Mouse (Mus musculus) embryonic facial prominence, embryonic 13.5 days (tissue): ENCODE measurements at regions not wholly inside any gene's neighbourhood (a gene's known extent, or its start where the extent isn't known, plus 50 kb on each side); places are given as distances from the start of the nearest gene placed in this dataset.
A peak's percentile ranks its signal among the peaks of the same experiment; 100 is the strongest.

Source experiments
- ATAC-seq: fragments of 200-750 bp; cut with Nextera tagmentation; 2 replicates; pipeline ENCODE4 v1.8.0; 2017; ENCODE audit warnings: low read depth; ENCODE audit not compliant: insufficient number of reproducible peaks, insufficient read depth, low FRiP score, low TSS enrichment
- H3K27ac ChIP-seq: fragments of 300-500 bp; sonication (generic); 2 replicates; pipeline ENCODE4 v1.5.1; 2015; ENCODE audit warnings: moderate library complexity, mild to moderate bottlenecking, inconsistent platforms
- H3K27me3 ChIP-seq: fragments of 300-500 bp; sonication (generic); 2 replicates; pipeline ENCODE4 v1.6.1; 2015; ENCODE audit warnings: mild to moderate bottlenecking, inconsistent platforms
- H3K36me3 ChIP-seq: fragments of 300-500 bp; sonication (generic); 2 replicates; pipeline ENCODE4 v1.6.1; 2015; ENCODE audit warnings: mild to moderate bottlenecking, inconsistent platforms
- H3K4me1 ChIP-seq: fragments of 300-500 bp; sonication (generic); 2 replicates; pipeline ENCODE4 v1.6.1; 2015; ENCODE audit warnings: inconsistent platforms
- H3K4me2 ChIP-seq: fragments of 300-500 bp; sonication (generic); 2 replicates; pipeline ENCODE4 v1.6.1; 2015; ENCODE audit warnings: moderate library complexity, mild to moderate bottlenecking, inconsistent platforms
- H3K4me3 ChIP-seq: fragments of 300-500 bp; sonication (generic); 2 replicates; pipeline ENCODE4 v1.5.1; 2015; ENCODE audit warnings: mild to moderate bottlenecking, inconsistent platforms
- H3K9ac ChIP-seq: fragments of 300-500 bp; sonication (generic); 2 replicates; pipeline ENCODE4 v1.6.1; 2015; ENCODE audit warnings: mild to moderate bottlenecking, inconsistent platforms
- H3K9me3 ChIP-seq: fragments of 300-500 bp; sonication (generic); 2 replicates; pipeline ENCODE4 v1.6.1; 2016; ENCODE audit warnings: inconsistent platforms
- WGBS: fragments of 180-500 bp; shearing (Covaris S2); methylation state at CpG from one replicate; pipeline ENCODE4 v1.1.7; 2015; ENCODE audit warnings: mixed read lengths; 5-methylcytosine and 5-hydroxymethylcytosine counted together

GRCm38 (mm10) chr9:35340263-35340573 lies 72.6 kb downstream of the Rpusd4 start:
- WGBS: 60% methylated on average over 4 of the region's 4 CpGs
- no peaks in the 10 kb centered on the region for H3K36me3 ChIP-seq
- no peaks in the 10 kb centered on the region for H3K27me3 ChIP-seq
- no peak overlapping the region for H3K4me3 ChIP-seq
- H3K27ac ChIP-seq: peak overlapping the region; percentile 88
- H3K4me1 ChIP-seq: peaks cover 85% of the 10 kb centered on the region
- H3K9ac ChIP-seq: no peak overlapping the region
- ATAC-seq: no peak
- H3K9me3 ChIP-seq: no peaks in the 10 kb centered on the region
- H3K4me2 ChIP-seq: no peak overlapping the region

- Histone ChIP-seq H3K4me1 (peaks cover 84% of the 10 kb centered on the region), H3K4me3 (no peak overlapping the region), H3K27me3 (no peaks in the 10 kb centered on the region), H3K9me3 (no peaks in the 10 kb centered on the region), H3K9ac (no peak overlapping the region), H3K4me2 (no peak overlapping the region), H3K36me3 (no peaks in the 10 kb centered on the region), H3K27ac (peak overlapping the region; percentile 88)
- 28% methylated on average over 3 of the region's 3 CpGs for WGBS
- ATAC-seq: no peak
Measured at GRCm38 (mm10) chr9:35340811-35341210, 73.1 kb downstream of the Rpusd4 start.

- no peak overlapping the region for H3K9ac ChIP-seq
- peak overlapping the region; percentile 88 for H3K27ac ChIP-seq
- no peaks in the 10 kb centered on the region for H3K27me3 ChIP-seq
- H3K36me3 ChIP-seq: no peaks in the 10 kb centered on the region
- no peak overlapping the region for H3K4me3 ChIP-seq
- no peaks in the 10 kb centered on the region for H3K9me3 ChIP-seq
- no peak overlapping the region for H3K4me2 ChIP-seq
- WGBS: 75% methylated on average over 5 of the region's 5 CpGs
- no peak for ATAC-seq
- H3K4me1 ChIP-seq: peaks cover 78% of the 10 kb centered on the region
Measured at GRCm38 (mm10) chr9:35341386-35341785, 73.7 kb downstream of the Rpusd4 start.

- peaks cover 72% of the 10 kb centered on the region for H3K4me1 ChIP-seq
- no peak overlapping the region for H3K4me3 ChIP-seq
- peak overlapping the region; percentile 88 for H3K27ac ChIP-seq
- no peak overlapping the region for H3K9ac ChIP-seq
- 31% methylated on average over 2 of the region's 2 CpGs for WGBS
- no peaks in the 10 kb centered on the region for H3K36me3 ChIP-seq
- no peaks in the 10 kb centered on the region for H3K9me3 ChIP-seq
- H3K4me2 ChIP-seq: no peak overlapping the region
- H3K27me3 ChIP-seq: no peaks in the 10 kb centered on the region
- ATAC-seq: no peak
Measured at GRCm38 (mm10) chr9:35342436-35342835, 74.8 kb downstream of the Rpusd4 start.

GRCm38 (mm10) chr9:35343336-35343735 lies 75.7 kb downstream of the Rpusd4 start:
- Histone ChIP-seq H3K36me3 (no peaks in the 10 kb centered on the region), H3K27ac (peak overlapping the region; percentile 88), H3K4me1 (peaks cover 67% of the 10 kb centered on the region), H3K9me3 (no peaks in the 10 kb centered on the region), H3K4me3 (no peak overlapping the region), H3K9ac (no peak overlapping the region), H3K4me2 (no peak overlapping the region), H3K27me3 (no peaks in the 10 kb centered on the region)
- no peak for ATAC-seq

GRCm38 (mm10) chr9:35344374-35344773 lies 76.6 kb upstream of the Cdon start:
- Histone ChIP-seq H3K36me3 (no peaks in the 10 kb centered on the region), H3K9me3 (no peaks in the 10 kb centered on the region), H3K27me3 (no peaks in the 10 kb centered on the region), H3K4me2 (no peak overlapping the region), H3K4me1 (peaks cover 56% of the 10 kb centered on the region), H3K27ac (no peak overlapping the region), H3K9ac (no peak overlapping the region), H3K4me3 (no peak overlapping the region)
- ATAC-seq: no peak
- 52% methylated on average over 6 of the region's 6 CpGs for WGBS

GRCm38 (mm10) chr9:35346378-35346777 lies 74.5 kb upstream of the Cdon start:
- no peak overlapping the region for H3K27ac ChIP-seq
- H3K27me3 ChIP-seq: no peaks in the 10 kb centered on the region
- H3K4me1 ChIP-seq: peaks cover 36% of the 10 kb centered on the region
- no peaks in the 10 kb centered on the region for H3K9me3 ChIP-seq
- H3K4me3 ChIP-seq: no peak overlapping the region
- H3K4me2 ChIP-seq: no peak overlapping the region
- H3K9ac ChIP-seq: no peak overlapping the region
- 69% methylated on average over 5 of the region's 5 CpGs for WGBS
- no peaks in the 10 kb centered on the region for H3K36me3 ChIP-seq
- ATAC-seq: peak; percentile 63; the same call in 1 of the 2 replicates

GRCm38 (mm10) chr9:35350046-35350552 lies 70.8 kb upstream of the Cdon start:
- ATAC-seq: no peak
- Histone ChIP-seq H3K4me2 (no peak overlapping the region), H3K36me3 (no peaks in the 10 kb centered on the region), H3K27ac (no peak overlapping the region), H3K4me1 (peaks cover 20% of the 10 kb centered on the region), H3K9ac (no peak overlapping the region), H3K9me3 (no peaks in the 10 kb centered on the region), H3K27me3 (no peaks in the 10 kb centered on the region), H3K4me3 (no peak overlapping the region)
- 60% methylated on average over 2 of the region's 2 CpGs for WGBS

- no peak overlapping the region for H3K9ac ChIP-seq
- ATAC-seq: no peak
- no peak overlapping the region for H3K4me2 ChIP-seq
- H3K27me3 ChIP-seq: no peaks in the 10 kb centered on the region
- no peak overlapping the region for H3K4me3 ChIP-seq
- no peaks in the 10 kb centered on the region for H3K9me3 ChIP-seq
- peaks cover 15% of the 10 kb centered on the region for H3K4me1 ChIP-seq
- H3K36me3 ChIP-seq: no peaks in the 10 kb centered on the region
- H3K27ac ChIP-seq: 0 out of 2 replicates have a peak overlapping the region, but pooled peaks have one; percentile 19
- 20% methylated on average over 5 of the region's 5 CpGs for WGBS
Measured at GRCm38 (mm10) chr9:35351576-35351975, 69.4 kb upstream of the Cdon start.

- ATAC-seq: peak; percentile 83
- H3K36me3 ChIP-seq: no peaks in the 10 kb centered on the region
- H3K27ac ChIP-seq: peak overlapping the region; percentile 71
- peaks cover 29% of the 10 kb centered on the region for H3K4me1 ChIP-seq
- 33% methylated on average over 7 of the region's 7 CpGs for WGBS
- no peak overlapping the region for H3K4me3 ChIP-seq
- H3K9me3 ChIP-seq: no peaks in the 10 kb centered on the region
- no peak overlapping the region for H3K4me2 ChIP-seq
- no peaks in the 10 kb centered on the region for H3K27me3 ChIP-seq
- no peak overlapping the region for H3K9ac ChIP-seq
Measured at GRCm38 (mm10) chr9:35354652-35355130, 66.2 kb upstream of the Cdon start.

- Histone ChIP-seq H3K4me2 (0 out of 2 replicates have a peak overlapping the region, but pooled peaks have one; percentile 37), H3K36me3 (no peaks in the 10 kb centered on the region), H3K27ac (peak overlapping the region; percentile 94), H3K9me3 (no peaks in the 10 kb centered on the region), H3K9ac (no peak overlapping the region), H3K4me3 (no peak overlapping the region), H3K4me1 (peaks cover 68% of the 10 kb centered on the region), H3K27me3 (no peaks in the 10 kb centered on the region)
- ATAC-seq: no peak
- WGBS: 56% methylated on average over 6 of the region's 6 CpGs
Measured at GRCm38 (mm10) chr9:35359699-35360098, 61.2 kb upstream of the Cdon start.

GRCm38 (mm10) chr9:35360139-35361100 lies 60.5 kb upstream of the Cdon start:
- no peaks in the 10 kb centered on the region for H3K27me3 ChIP-seq
- no peaks in the 10 kb centered on the region for H3K36me3 ChIP-seq
- H3K4me1 ChIP-seq: peaks cover 63% of the 10 kb centered on the region
- H3K4me2 ChIP-seq: peak overlapping the region; percentile 37
- H3K27ac ChIP-seq: peak overlapping the region; percentile 94
- 0 out of 2 replicates have a peak, but pooled peaks have one; percentile 60 for ATAC-seq
- peak overlapping the region; percentile 49; the same call in 1 of the 2 replicates for H3K9ac ChIP-seq
- no peaks in the 10 kb centered on the region for H3K9me3 ChIP-seq
- WGBS: 9% methylated on average over 6 of the region's 6 CpGs
- H3K4me3 ChIP-seq: no peak overlapping the region
